Mouse (Mus musculus) G1E (cell line): ENCODE results near the gene Crtc1. TPM values are rescaled to one million over a fixed set of nuclear protein-coding genes. Genes with fewer than 3 reads are reported as not detected.
A peak's percentile ranks its signal among the peaks of the same experiment; 100 is the strongest.

Source experiments
- ATAC-seq: 2 replicates; pipeline ENCODE4 v1.8.0; 2016; ENCODE audit warnings: mild to moderate bottlenecking; ENCODE audit not compliant: insufficient number of reproducible peaks, poor library complexity, low FRiP score, severe bottlenecking; ENCODE audit errors: extremely low read depth
- DNase-seq: peaks from one replicate; pipeline ENCODE4 v3.0.0; 2012; ENCODE audit warnings: low spot score
- H3K27me3 ChIP-seq: 2 replicates; pipeline ENCODE4 v1.6.1; 2012; ENCODE audit warnings: mild to moderate bottlenecking, low read length, inconsistent platforms; ENCODE audit not compliant: insufficient read depth
- H3K36me3 ChIP-seq: replicated peaks from 2 replicates; pipeline ENCODE3; 2012; ENCODE audit warnings: mild to moderate bottlenecking, inconsistent platforms
- H3K4me1 ChIP-seq: 2 replicates; pipeline ENCODE4 v1.6.1; 2012; ENCODE audit warnings: low read depth, low read length, inconsistent platforms, mixed read lengths; ENCODE audit not compliant: insufficient read depth
- H3K4me3 ChIP-seq: 2 replicates; pipeline ENCODE4 v1.5.1; 2012; ENCODE audit warnings: low read depth, mild to moderate bottlenecking, inconsistent platforms, low read length, moderate library complexity, mixed read lengths
- H3K9me3 ChIP-seq: replicated peaks from 2 replicates; pipeline ENCODE4 v1.6.1; 2012; ENCODE audit warnings: inconsistent platforms
- CTCF ChIP-seq: IDR thresholded peaks from 2 replicates; pipeline ENCODE4 v1.5.1; 2012; ENCODE audit warnings: low read depth, low read length, inconsistent platforms, mixed read lengths
- GATA1 ChIP-seq: IDR thresholded peaks from 2 replicates; pipeline ENCODE4 v1.6.1; 2012; ENCODE audit warnings: borderline replicate concordance, low read length, inconsistent platforms, mixed read lengths
- GATA2 ChIP-seq: IDR thresholded peaks from 2 replicates; pipeline ENCODE4 v1.6.1; 2012; ENCODE audit warnings: low read depth, low read length, inconsistent platforms, borderline replicate concordance
- POLR2AphosphoS5 ChIP-seq: IDR thresholded peaks from 2 replicates; pipeline ENCODE4 v1.6.1; 2012; ENCODE audit warnings: low read depth, low read length, inconsistent platforms; ENCODE audit not compliant: insufficient replicate concordance
- TAL1 ChIP-seq: conservative IDR thresholded peaks from 2 replicates; pipeline ENCODE4 v1.6.1; 2012; ENCODE audit warnings: low read depth, low read length, inconsistent platforms, mixed read lengths
- polyA plus RNA-seq: library from polyadenylated mRNA; stranded (reverse); fragments of >175 nt; gene quantifications from 2 replicates; pipeline ENCODE4 v1.2.3, GENCODE M21; 2012
- total RNA-seq, 2 experiments: library from RNA; stranded (forward) in 1 of 2; stranded (reverse) in 1 of 2; fragments of 200-1000 nt in 1 of 2; fragments of >200 nt in 1 of 2; fragmentation: Nextera tagmentation in 1 of 2; gene quantifications; 2 replicates each; pipeline ENCODE4 v1.2.3; 2014 to 2017

Gene Crtc1
- total and polyA plus RNA-seq, 3 experiments = 1.4 to 17.6 (median 15.3) TPM

DNA sequence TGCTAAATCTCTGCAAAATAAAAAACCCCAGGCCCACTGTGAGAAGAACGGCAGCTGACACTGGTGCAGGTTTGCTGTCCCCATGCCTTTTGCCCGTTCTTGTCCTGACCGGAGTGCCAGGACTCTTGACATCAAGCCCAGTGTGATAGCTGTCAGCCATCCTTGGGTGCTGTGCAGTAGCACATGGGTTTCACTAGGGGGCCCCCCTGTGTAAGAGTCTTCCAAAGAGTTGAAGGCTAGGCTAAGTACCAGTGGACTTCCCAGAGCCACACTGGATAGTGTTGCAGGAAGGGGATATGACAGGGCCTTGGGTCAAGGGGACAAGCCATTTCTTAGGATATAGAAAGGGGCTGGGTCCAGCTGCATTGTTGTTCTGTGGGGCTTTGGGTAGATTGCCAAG lies 56.1 kb downstream of the Crtc1 start:
- Histone ChIP-seq H3K27me3 (peaks cover 21% of the 10 kb centered on the region), H3K36me3 (peaks cover 46% of the 10 kb centered on the region), H3K4me1 (peaks cover 17% of the 10 kb centered on the region), H3K9me3 (no peaks in the 10 kb centered on the region), H3K4me3 (no peak overlapping the region)
- ATAC-seq (0 out of 2 replicates have a peak, but pooled peaks have one; percentile 22), DNase-seq (peak; percentile 78)
- peak; percentile 66; the same call in 1 of the 2 replicates for TF ChIP-seq CTCF
- no peak for TF ChIP-seq GATA2
- TF ChIP-seq TAL1 = no peak
- no peak for TF ChIP-seq GATA1
- TF ChIP-seq POLR2AphosphoS5 = no peak

DNA sequence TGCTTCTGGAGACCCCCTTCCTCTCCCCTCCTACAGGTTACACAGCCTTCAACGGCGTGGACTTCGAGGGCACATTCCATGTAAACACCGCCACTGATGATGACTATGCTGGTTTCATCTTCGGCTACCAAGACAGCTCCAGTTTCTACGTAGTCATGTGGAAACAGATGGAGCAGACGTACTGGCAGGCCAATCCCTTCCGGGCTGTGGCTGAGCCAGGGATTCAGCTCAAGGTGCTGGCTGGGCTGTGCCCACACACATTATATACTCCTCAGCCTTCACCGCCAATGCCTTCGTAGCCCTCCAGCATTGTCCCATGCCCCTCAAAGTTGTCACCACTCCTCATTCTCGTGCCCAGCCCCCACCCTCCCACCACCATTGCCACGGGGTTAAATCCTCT lies 59.3 kb downstream of the Crtc1 start:
- no peak for TF ChIP-seq GATA1
- peaks cover 15% of the 10 kb centered on the region for H3K36me3 ChIP-seq
- DNase-seq (no peak), ATAC-seq (no peak)
- no peak overlapping the region for H3K4me3 ChIP-seq
- peaks cover 44% of the 10 kb centered on the region for H3K27me3 ChIP-seq
- H3K9me3 ChIP-seq = peaks cover 15% of the 10 kb centered on the region
- H3K4me1 ChIP-seq = peaks cover 26% of the 10 kb centered on the region

DNA sequence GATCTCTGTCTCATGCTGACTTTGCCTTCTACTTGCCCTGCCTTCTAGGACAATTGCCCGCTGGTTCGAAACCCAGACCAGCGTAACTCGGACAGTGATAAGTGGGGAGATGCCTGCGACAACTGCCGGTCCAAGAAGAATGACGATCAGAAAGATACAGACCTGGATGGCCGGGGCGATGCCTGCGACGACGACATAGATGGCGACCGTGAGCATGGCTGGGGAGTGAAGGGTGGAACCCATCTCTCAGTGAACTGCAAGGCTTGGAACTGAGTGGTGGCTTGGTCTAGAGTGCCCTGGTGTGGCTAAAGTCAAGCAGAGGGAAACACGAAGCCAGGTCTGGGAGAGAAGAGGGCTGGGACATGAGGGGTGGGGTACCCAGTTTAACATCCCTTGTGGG lies 62.3 kb downstream of the Crtc1 start:
- no peak for DNase-seq
- H3K36me3 ChIP-seq = no peaks in the 10 kb centered on the region

DNA sequence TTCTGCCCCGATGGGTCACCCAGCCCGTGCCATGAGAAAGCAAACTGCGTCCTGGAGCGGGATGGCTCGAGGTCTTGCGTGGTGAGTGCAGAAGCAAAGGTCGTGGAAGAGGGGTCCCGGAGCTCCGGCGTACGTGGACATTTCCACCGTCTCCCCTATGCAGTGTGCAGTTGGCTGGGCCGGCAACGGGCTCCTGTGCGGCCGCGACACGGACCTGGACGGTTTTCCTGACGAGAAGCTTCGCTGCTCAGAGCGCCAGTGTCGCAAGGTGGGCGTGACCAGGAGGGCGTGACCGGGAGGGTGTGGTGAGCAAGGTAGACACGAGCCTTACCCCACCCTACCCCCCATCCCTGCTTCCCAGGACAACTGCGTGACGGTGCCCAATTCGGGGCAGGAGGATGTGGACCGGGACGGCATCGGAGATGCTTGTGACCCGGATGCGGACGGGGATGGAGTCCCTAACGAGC lies 63.1 kb downstream of the Crtc1 start:
- H3K36me3 ChIP-seq = no peaks in the 10 kb centered on the region
- DNase-seq (no peak), ATAC-seq (no peak)
- H3K4me3 ChIP-seq = peak overlapping the region; percentile 27; the same call in 1 of the 2 replicates
- H3K9me3 ChIP-seq = peaks cover 29% of the 10 kb centered on the region
- peaks cover 20% of the 10 kb centered on the region for H3K4me1 ChIP-seq
- TF ChIP-seq CTCF (no peak), TAL1 (no peak), GATA1 (no peak), POLR2AphosphoS5 (no peak), GATA2 (no peak)
- H3K27me3 ChIP-seq = peaks cover 79% of the 10 kb centered on the region

More for the DNA sequence above, 62.3 kb downstream of the Crtc1 start:
- peaks cover 29% of the 10 kb centered on the region for H3K9me3 ChIP-seq
- H3K4me3 ChIP-seq = no peak overlapping the region
- H3K27me3 ChIP-seq = peaks cover 72% of the 10 kb centered on the region
- no peak for ATAC-seq
- peaks cover 22% of the 10 kb centered on the region for H3K4me1 ChIP-seq
- TF ChIP-seq CTCF (no peak), POLR2AphosphoS5 (no peak), TAL1 (no peak), GATA1 (no peak), GATA2 (no peak)

DNA sequence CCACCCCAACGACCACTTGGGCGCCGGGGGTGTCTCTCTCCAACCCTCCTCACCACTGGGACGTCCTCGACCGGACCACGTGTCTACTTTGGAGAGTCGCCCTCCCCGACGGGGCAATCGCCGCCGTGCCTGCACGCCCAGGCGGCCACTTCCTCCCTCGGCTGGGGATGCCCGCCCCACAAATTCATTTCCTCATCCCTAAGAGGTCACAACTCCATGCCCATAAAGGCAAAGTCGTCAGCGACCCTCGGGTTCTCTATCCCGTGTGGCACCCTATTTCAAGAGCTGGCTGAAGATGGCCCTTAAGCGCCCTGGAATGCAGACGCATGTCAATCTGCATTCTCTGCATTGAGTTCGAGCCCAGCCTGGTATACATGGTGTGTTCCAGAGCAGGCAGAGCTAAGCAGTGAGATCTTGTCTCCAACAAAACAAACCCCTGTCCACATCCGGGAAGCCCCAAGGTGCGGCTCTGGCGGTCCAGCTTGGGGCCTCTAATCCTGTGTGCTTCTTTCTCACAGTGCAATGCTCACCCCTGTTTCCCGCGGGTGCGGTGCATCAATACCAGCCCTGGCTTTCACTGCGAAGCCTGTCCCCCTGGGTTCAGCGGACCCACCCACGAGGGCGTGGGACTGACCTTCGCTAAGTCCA lies 64.0 kb downstream of the Crtc1 start:
- no peaks in the 10 kb centered on the region for H3K36me3 ChIP-seq
- H3K4me1 ChIP-seq = peaks cover 20% of the 10 kb centered on the region
- ATAC-seq (no peak), DNase-seq (no peak)
- peaks cover 29% of the 10 kb centered on the region for H3K9me3 ChIP-seq
- TF ChIP-seq CTCF (no peak), GATA1 (no peak), POLR2AphosphoS5 (no peak), GATA2 (no peak), TAL1 (no peak)
- no peak overlapping the region; the same call in 1 of the 2 replicates for H3K4me3 ChIP-seq
- H3K27me3 ChIP-seq = peaks cover 79% of the 10 kb centered on the region

DNA sequence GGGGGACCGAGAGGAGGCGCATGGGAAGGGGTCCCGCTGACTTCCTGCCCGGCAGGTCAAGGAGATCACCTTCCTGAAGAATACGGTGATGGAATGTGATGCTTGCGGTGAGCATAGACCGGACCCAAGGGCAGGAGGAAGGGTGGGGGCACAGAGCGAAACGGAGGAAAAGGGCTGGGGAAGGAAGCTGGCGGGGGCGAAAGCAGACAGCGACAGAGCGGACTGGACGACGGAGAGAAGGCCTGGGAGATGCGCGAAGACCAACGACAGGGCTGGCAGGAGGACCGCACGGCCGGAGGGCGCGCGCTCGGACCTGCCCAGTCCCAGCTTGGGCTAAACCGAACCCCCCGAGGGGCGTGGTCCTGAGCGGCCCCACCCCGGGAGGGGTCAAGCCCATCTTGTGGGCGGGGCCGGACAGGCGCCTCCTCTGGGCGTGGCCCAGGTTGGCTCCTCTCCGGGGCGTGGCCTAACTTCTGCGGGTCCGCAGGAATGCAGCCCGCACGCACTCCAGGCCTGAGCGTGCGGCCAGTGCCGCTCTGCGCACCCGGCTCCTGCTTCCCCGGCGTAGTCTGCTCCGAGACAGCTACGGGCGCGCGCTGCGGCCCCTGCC lies 65.0 kb downstream of the Crtc1 start:
- peak overlapping the region; percentile 10; the same call in 1 of the 2 replicates for H3K4me3 ChIP-seq
- H3K9me3 ChIP-seq = peaks cover 29% of the 10 kb centered on the region
- no peak for TF ChIP-seq TAL1
- TF ChIP-seq GATA1 = no peak
- TF ChIP-seq POLR2AphosphoS5 = no peak
- TF ChIP-seq CTCF = no peak
- no peak for TF ChIP-seq GATA2
- H3K36me3 ChIP-seq = no peaks in the 10 kb centered on the region
- H3K4me1 ChIP-seq = peaks cover 19% of the 10 kb centered on the region
- H3K27me3 ChIP-seq = peaks cover 74% of the 10 kb centered on the region
- ATAC-seq (no peak), DNase-seq (no peak)
